Mouse (Mus musculus): ENCODE data around the gene Plekhm3.

GRCm38 (mm10) chr1:64744616-64745015 is 212.0 kb downstream of the Plekhm3 start:
- TF ChIP-seq CTCF (IDR thresholded peaks at IDR 0.05; ENCODE audit: low read depth) (no peak), EP300 (IDR thresholded peaks at IDR 0.05; ENCODE audit: low read depth) (no peak)

Data from liver, embryonic 14.5 days (tissue).